Mouse (Mus musculus) neural tube, embryonic 11.5 days (tissue): ENCODE results near the gene Mapk11. TPM values are rescaled to one million over a fixed set of nuclear protein-coding genes. Genes with fewer than 3 reads are reported as not detected.

Experiments
- ATAC-seq: fragments of 200-750 bp; cut with Nextera tagmentation; 2 replicates; pipeline ENCODE4 v1.8.0; 2017; ENCODE audit warnings: moderate number of reproducible peaks, mild to moderate bottlenecking, moderate TSS enrichment, moderate library complexity; ENCODE audit not compliant: insufficient read depth, low FRiP score, low TSS enrichment
- DNase-seq: peaks from one replicate; pipeline ENCODE4 v3.0.0-alpha.2; 2015; ENCODE audit warnings: low spot score
- H3K27ac ChIP-seq: fragments of 300-500 bp; sonication (generic); 2 replicates; pipeline ENCODE4 v1.5.1; 2014; ENCODE audit warnings: low read depth, mild to moderate bottlenecking, low read length
- H3K27me3 ChIP-seq: fragments of 300-500 bp; sonication (generic); 2 replicates; pipeline ENCODE4 v1.6.1; 2014; ENCODE audit warnings: mild to moderate bottlenecking, low read length, mixed read lengths; ENCODE audit not compliant: control insufficient read depth, insufficient read depth
- H3K36me3 ChIP-seq: fragments of 300-500 bp; sonication (generic); 2 replicates; pipeline ENCODE4 v1.6.1; 2014; ENCODE audit warnings: mild to moderate bottlenecking, low read length, moderate library complexity, mixed read lengths; ENCODE audit not compliant: control insufficient read depth, insufficient read depth
- H3K4me1 ChIP-seq: fragments of 300-500 bp; sonication (generic); 2 replicates; pipeline ENCODE4 v1.6.1; 2014; ENCODE audit warnings: low read length, mixed read lengths; ENCODE audit not compliant: control insufficient read depth, insufficient read depth
- H3K4me2 ChIP-seq: fragments of 300-500 bp; sonication (generic); 2 replicates; pipeline ENCODE4 v1.6.1; 2014; ENCODE audit warnings: low read depth, mild to moderate bottlenecking, moderate library complexity
- H3K4me3 ChIP-seq: fragments of 300-500 bp; sonication (generic); 2 replicates; pipeline ENCODE4 v1.5.1; 2014; ENCODE audit warnings: low read depth, low read length
- H3K9ac ChIP-seq: fragments of 300-500 bp; sonication (generic); 2 replicates; pipeline ENCODE4 v1.6.1; 2014; ENCODE audit warnings: mild to moderate bottlenecking, low read length
- H3K9me3 ChIP-seq: fragments of 300-500 bp; sonication (generic); 2 replicates; pipeline ENCODE4 v1.6.1; 2016; ENCODE audit warnings: low read length; ENCODE audit not compliant: control insufficient read depth
- WGBS: fragments of 180-500 bp; shearing (Covaris S2); extraction: QIAGEN DNeasy Blood & Tissue Kit; methylation state at CpG from one replicate; pipeline ENCODE4 v1.1.7; 2014; 5-methylcytosine and 5-hydroxymethylcytosine counted together
- polyA plus RNA-seq: library from polyadenylated mRNA; unstranded; fragments of >200 nt; fragmentation: Nextera tagmentation; extraction: Ambion mirVana; gene quantifications from 2 replicates; pipeline ENCODE4 v1.2.1, GENCODE M21; 2014

The Mapk11 gene
- polyA plus RNA-seq, 1 experiment from 2014 or later, result 37.4 TPM

- Histone ChIP-seq H3K27ac (no peak overlapping the region), H3K4me2 (no peak overlapping the region)
Observed at GRCm38 (mm10) chr15:89182328-89182741, 32.9 kb upstream of the Mapk11 start.

GRCm38 (mm10) chr15:89181561-89182270 lies 32.3 kb upstream of the Mapk11 start:
- Histone ChIP-seq H3K27me3 (no peaks in the 10 kb centered on the region), H3K4me2 (peak overlapping the region; percentile 95), H3K4me3 (peak overlapping the region; percentile 76; the same call in 1 of the 2 replicates), H3K9me3 (no peaks in the 10 kb centered on the region), H3K9ac (no peak overlapping the region), H3K36me3 (0 out of 2 replicates have a peak, but pooled peaks cover 3% of the 10 kb centered on the region), H3K27ac (no peak overlapping the region), H3K4me1 (peaks cover 40% of the 10 kb centered on the region)
- 80% methylated on average over 10 of the region's 10 CpGs for WGBS
- ATAC-seq (no peak), DNase-seq (no peak)

More at GRCm38 (mm10) chr15:89182328-89182741, 32.9 kb upstream of the Mapk11 start:
- Histone ChIP-seq H3K4me3 (no peak overlapping the region), H3K4me1 (peaks cover 34% of the 10 kb centered on the region), H3K27me3 (no peaks in the 10 kb centered on the region), H3K9ac (no peak overlapping the region), H3K36me3 (0 out of 2 replicates have a peak, but pooled peaks cover 3% of the 10 kb centered on the region), H3K9me3 (no peaks in the 10 kb centered on the region)
- DNase-seq (peak; percentile 42), ATAC-seq (no peak)
- WGBS, result 47% methylated on average over 6 of the region's 6 CpGs

GRCm38 (mm10) chr15:89180571-89181229 lies 31.3 kb upstream of the Mapk11 start, which contains the start of gene Plxnb2:
Gene Plxnb2 (minus strand): TSS chr15:89180788.
- 0 out of 2 replicates have a peak, but pooled peaks cover 3% of the 10 kb centered on the region for H3K36me3 ChIP-seq
- H3K9ac ChIP-seq, result peak within 1 kb of the TSS; percentile 92
- H3K4me3 ChIP-seq, result peak within 1 kb of the TSS; percentile 76
- H3K4me1 ChIP-seq, result peaks cover 47% of the 10 kb centered on the region
- H3K4me2 ChIP-seq, result peak within 1 kb of the TSS; percentile 95
- H3K27me3 ChIP-seq, result no peaks in the 10 kb centered on the region
- H3K9me3 ChIP-seq, result no peaks in the 10 kb centered on the region
- DNase-seq (peak; percentile 96), ATAC-seq (peak; percentile 86)
- under 1% methylated on average over 66 of the region's 72 CpGs for WGBS
- H3K27ac ChIP-seq, result peak within 1 kb of the TSS; percentile 79

- no peak; the same call in none of the 2 replicates for ATAC-seq
- no peak for DNase-seq
- no peaks in the 10 kb centered on the region for H3K9me3 ChIP-seq
- peak overlapping the region; percentile 79 for H3K27ac ChIP-seq
- peak overlapping the region; percentile 92 for H3K9ac ChIP-seq
- peak overlapping the region; percentile 76 for H3K4me3 ChIP-seq
- 0 out of 2 replicates have a peak, but pooled peaks cover 3% of the 10 kb centered on the region for H3K36me3 ChIP-seq
- H3K27me3 ChIP-seq, result no peaks in the 10 kb centered on the region
- H3K4me1 ChIP-seq, result peaks cover 47% of the 10 kb centered on the region
- 1% methylated on average over 26 of the region's 26 CpGs for WGBS
- peak overlapping the region; percentile 95 for H3K4me2 ChIP-seq
Observed at GRCm38 (mm10) chr15:89180081-89180541, 30.7 kb upstream of the Mapk11 start.

GRCm38 (mm10) chr15:89179630-89179964 lies 30.2 kb upstream of the Mapk11 start:
- DNase-seq, result no peak
- peak overlapping the region; percentile 76 for H3K4me3 ChIP-seq
- H3K4me2 ChIP-seq, result peak overlapping the region; percentile 95
- H3K27me3 ChIP-seq, result no peaks in the 10 kb centered on the region
- no peaks in the 10 kb centered on the region for H3K9me3 ChIP-seq
- H3K36me3 ChIP-seq, result no peaks in the 10 kb centered on the region
- WGBS, result 5% methylated on average over 6 of the region's 6 CpGs
- peaks cover 50% of the 10 kb centered on the region for H3K4me1 ChIP-seq
- no peak for ATAC-seq
- H3K27ac ChIP-seq, result no peak overlapping the region
- H3K9ac ChIP-seq, result peak overlapping the region; percentile 92

- peak overlapping the region; percentile 92 for H3K9ac ChIP-seq
- H3K4me3 ChIP-seq, result peak overlapping the region; percentile 76
- H3K36me3 ChIP-seq, result no peaks in the 10 kb centered on the region
- peaks cover 52% of the 10 kb centered on the region for H3K4me1 ChIP-seq
- H3K4me2 ChIP-seq, result peak overlapping the region; percentile 95
- ATAC-seq (no peak), DNase-seq (peak; percentile 49)
- 4% methylated on average over 16 of the region's 16 CpGs for WGBS
- no peaks in the 10 kb centered on the region for H3K27me3 ChIP-seq
- no peaks in the 10 kb centered on the region for H3K9me3 ChIP-seq
- H3K27ac ChIP-seq, result no peak overlapping the region
Observed at GRCm38 (mm10) chr15:89178954-89179629, 29.7 kb upstream of the Mapk11 start.

GRCm38 (mm10) chr15:89178260-89178860 lies 28.9 kb upstream of the Mapk11 start:
- Histone ChIP-seq H3K36me3 (no peaks in the 10 kb centered on the region), H3K4me2 (peak overlapping the region; percentile 95), H3K9ac (peak overlapping the region; percentile 92; the same call in 1 of the 2 replicates), H3K27ac (no peak overlapping the region), H3K4me3 (peak overlapping the region; percentile 76), H3K9me3 (no peaks in the 10 kb centered on the region), H3K27me3 (no peaks in the 10 kb centered on the region), H3K4me1 (peaks cover 59% of the 10 kb centered on the region)
- WGBS, result 72% methylated on average over 7 of the region's 7 CpGs
- ATAC-seq (no peak), DNase-seq (no peak)

DNA sequence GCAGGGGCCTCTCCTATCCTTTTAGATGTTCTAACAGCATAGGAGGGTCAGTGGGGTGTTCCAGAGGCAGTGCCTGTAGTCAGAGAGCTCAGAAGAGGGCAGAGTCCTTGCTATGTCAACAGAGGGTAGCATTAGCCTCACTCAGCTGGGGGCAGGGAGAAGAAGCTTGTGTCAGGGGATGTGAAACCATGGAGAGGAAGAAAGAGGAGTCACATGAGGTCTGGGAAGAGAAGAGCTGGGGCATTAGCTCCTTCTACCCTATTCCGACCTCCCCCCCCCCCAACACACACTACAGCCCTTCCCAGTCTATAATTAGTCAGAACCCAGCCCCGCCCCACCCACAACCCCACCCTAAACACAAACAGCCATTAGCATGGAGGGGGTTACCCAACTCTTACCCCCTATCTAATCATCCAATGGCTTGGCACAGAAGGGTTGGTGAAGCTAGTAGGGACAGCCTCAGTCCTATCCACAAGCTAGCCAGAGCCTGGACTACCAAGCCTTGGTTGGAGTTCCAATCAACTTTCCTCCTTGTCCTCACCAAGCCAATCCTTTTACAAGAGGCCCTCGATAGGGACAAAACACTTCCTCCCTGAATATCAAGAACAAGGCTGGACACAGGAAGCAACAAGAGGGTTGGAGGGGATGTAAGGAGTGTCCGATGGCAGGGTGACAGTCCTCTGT lies 28.3 kb upstream of the Mapk11 start:
- H3K4me3 ChIP-seq, result no peak overlapping the region
- 78% methylated on average over 4 of the region's 4 CpGs for WGBS
- H3K4me1 ChIP-seq, result peaks cover 66% of the 10 kb centered on the region
- H3K27me3 ChIP-seq, result no peaks in the 10 kb centered on the region
- H3K9me3 ChIP-seq, result no peaks in the 10 kb centered on the region
- no peaks in the 10 kb centered on the region for H3K36me3 ChIP-seq
- DNase-seq (no peak), ATAC-seq (no peak)
- peak overlapping the region; percentile 95 for H3K4me2 ChIP-seq
- H3K27ac ChIP-seq, result no peak overlapping the region
- no peak overlapping the region for H3K9ac ChIP-seq
